Mouse (Mus musculus): ENCODE measurements around the gene Phlda1.

- no peak for TF ChIP-seq POLR2A (IDR thresholded peaks at IDR 0.05; ENCODE audit: insufficient read depth, low read depth, low read length)
- TF ChIP-seq CTCF (IDR thresholded peaks at IDR 0.05) = no peak
- TF ChIP-seq EP300 (IDR thresholded peaks at IDR 0.05; ENCODE audit: insufficient read depth, low read depth, low read length) = no peak
Measured at GRCm38 (mm10) chr10:111516804-111517436, 10.8 kb downstream of the Phlda1 start.

All from heart, adult 2 months (tissue).